Mouse (Mus musculus): ENCODE results near the gene Pck2.

DNA sequence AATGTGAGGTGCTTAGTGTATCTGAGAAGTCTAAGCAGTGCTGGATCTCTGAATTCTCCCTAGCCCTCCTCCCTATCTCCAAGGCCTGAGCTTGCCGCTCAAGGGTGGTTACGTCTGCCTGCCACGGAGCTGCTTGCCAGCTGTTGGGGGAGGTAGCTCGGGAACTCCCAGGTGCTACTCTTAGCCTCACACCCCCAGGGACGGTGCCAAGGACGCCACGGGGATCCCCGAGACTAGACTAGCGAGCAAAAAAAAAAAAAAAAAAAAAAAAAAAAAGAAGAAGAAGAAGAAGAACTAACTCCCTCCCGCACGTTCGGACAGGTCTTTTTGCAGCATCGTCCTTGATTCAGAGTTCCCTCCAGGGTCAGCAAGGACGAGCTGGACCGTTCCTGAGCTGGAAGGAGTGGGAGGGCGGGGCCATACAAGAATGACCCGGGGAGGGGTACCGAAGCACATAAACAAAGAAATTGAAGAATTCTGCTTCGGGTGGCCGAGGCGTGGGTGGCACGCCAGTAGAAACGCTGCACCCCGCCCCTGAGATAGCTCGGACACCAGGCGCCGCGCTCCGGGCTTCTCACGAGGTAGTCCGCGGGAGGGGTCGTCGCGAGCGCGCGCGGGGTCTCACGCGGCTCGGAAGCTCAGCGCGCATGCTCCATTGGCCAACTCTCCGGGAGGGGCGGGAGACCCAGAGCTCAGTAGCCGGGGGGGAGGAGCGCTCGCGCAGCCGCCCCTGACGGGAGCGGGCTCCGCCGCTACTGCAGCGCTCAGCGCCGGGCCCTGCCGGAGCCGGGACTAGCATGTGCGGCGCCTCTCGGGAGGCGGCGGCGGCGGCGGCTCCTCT lies 49.5 kb upstream of the Pck2 start, which contains the start of gene Carmil3:
- no peak for TF ChIP-seq POLR2A (IDR thresholded peaks at IDR 0.05; ENCODE audit: borderline replicate concordance, control insufficient read depth, low read depth, low read length)
- TF ChIP-seq CTCF (IDR thresholded peaks at IDR 0.05; ENCODE audit: control insufficient read depth, insufficient read depth, low read length), result no peak
